Mouse (Mus musculus) lung, adult 2 months (tissue): ENCODE data around the gene Psmd12.

ENCODE experiments used
- CTCF ChIP-seq: fragments of 200-500 bp; IDR thresholded peaks from 2 replicates; pipeline ENCODE4 v1.5.1; 2011; ENCODE audit warnings: mild to moderate bottlenecking, low read length, control low read depth; ENCODE audit not compliant: insufficient read depth
- POLR2A ChIP-seq: fragments of 200-500 bp; IDR thresholded peaks from 2 replicates; pipeline ENCODE4 v1.6.1; 2011; ENCODE audit warnings: low read depth, mild to moderate bottlenecking, control low read depth, low read length, borderline replicate concordance; ENCODE audit errors: extremely low read depth

DNA sequence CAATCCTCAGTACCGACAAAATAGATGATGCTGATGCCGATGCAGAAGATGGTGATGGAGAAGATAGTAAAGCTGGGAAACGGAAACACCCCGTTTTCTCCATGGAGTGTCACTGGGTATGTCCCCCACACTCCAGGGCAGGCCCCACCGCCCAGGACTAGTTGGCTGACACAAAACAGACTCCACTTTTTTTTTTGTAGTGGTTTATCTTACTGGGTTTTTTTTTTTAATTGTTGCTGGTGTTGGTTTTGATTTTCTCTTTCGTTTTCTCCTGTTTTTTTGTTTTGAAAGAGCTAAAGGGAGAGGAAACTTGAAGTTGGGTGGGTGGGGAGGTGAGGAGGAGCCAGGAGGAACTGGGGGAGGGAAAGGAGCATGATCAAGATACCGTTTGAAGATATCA is 27.2 kb upstream of the Psmd12 start:
- no peak for TF ChIP-seq POLR2A
- no peak for TF ChIP-seq CTCF
